Mouse (Mus musculus) liver, embryonic 13.5 days (tissue): Measurements from ENCODE around the gene Rsrc2. TPM values are rescaled to one million over a fixed set of nuclear protein-coding genes. Genes with fewer than 3 reads are reported as not detected.
"Not testable (repeated sequence)": the region's sequence is repeated elsewhere in the genome, so short reads cannot be mapped to it uniquely, and the experiment has no call there.

Source experiments
- ATAC-seq: fragments of 200-750 bp; cut with Nextera tagmentation; 2 replicates; pipeline ENCODE4 v1.8.0; 2017; ENCODE audit warnings: low read depth, mild to moderate bottlenecking, moderate number of reproducible peaks, moderate library complexity
- DNase-seq: peaks from one replicate; pipeline ENCODE4 v3.0.0; 2022
- H3K27ac ChIP-seq: fragments of 300-500 bp; sonication (generic); 2 replicates; pipeline ENCODE4 v1.5.1; 2015; ENCODE audit warnings: moderate library complexity, mild to moderate bottlenecking, inconsistent platforms
- H3K27me3 ChIP-seq: fragments of 300-500 bp; sonication (generic); 2 replicates; pipeline ENCODE4 v1.6.1; 2015; ENCODE audit warnings: mild to moderate bottlenecking, inconsistent platforms
- H3K36me3 ChIP-seq: fragments of 300-500 bp; sonication (generic); 2 replicates; pipeline ENCODE4 v1.6.1; 2015; ENCODE audit warnings: mild to moderate bottlenecking, inconsistent platforms
- H3K4me1 ChIP-seq: fragments of 300-500 bp; sonication (generic); replicated peaks from 2 replicates; pipeline ENCODE4 v1.6.1; 2015; ENCODE audit warnings: inconsistent platforms
- H3K4me2 ChIP-seq: fragments of 300-500 bp; sonication (generic); 2 replicates; pipeline ENCODE4 v1.6.1; 2015; ENCODE audit warnings: inconsistent platforms, mild to moderate bottlenecking, moderate library complexity
- H3K4me3 ChIP-seq: fragments of 300-500 bp; sonication (generic); replicated peaks from 2 replicates; pipeline ENCODE4 v1.5.1; 2015; ENCODE audit warnings: mild to moderate bottlenecking, inconsistent platforms
- H3K9ac ChIP-seq: fragments of 300-500 bp; sonication (generic); 2 replicates; pipeline ENCODE4 v1.6.1; 2015; ENCODE audit warnings: mild to moderate bottlenecking, inconsistent platforms
- H3K9me3 ChIP-seq: fragments of 300-500 bp; sonication (generic); replicated peaks from 2 replicates; pipeline ENCODE4 v1.6.1; 2016; ENCODE audit warnings: inconsistent platforms
- WGBS: fragments of 180-500 bp; shearing (Covaris S2); methylation state at CpG from one replicate; pipeline ENCODE4 v1.1.7; 2015; ENCODE audit not compliant: insufficient replicate concordance; 5-methylcytosine and 5-hydroxymethylcytosine counted together
- polyA plus RNA-seq: library from polyadenylated mRNA; unstranded; fragments of >200 nt; fragmentation: Nextera tagmentation; extraction: Ambion mirVana; gene quantifications from 2 replicates; pipeline ENCODE4 v1.2.1, GENCODE M21; 2015

The Rsrc2 gene
- 56.2 and 67.0 TPM in 2 replicates for polyA plus RNA-seq

- under 1% methylated on average over 63 of the region's 63 CpGs for WGBS
- ATAC-seq (peak; percentile 88), DNase-seq (peak; percentile 99)
- Histone ChIP-seq H3K9ac (peak within 1 kb of the TSS; percentile 86), H3K4me1 (peaks cover 52% of the 10 kb centered on the region), H3K4me2 (peak within 1 kb of the TSS; percentile 78), H3K27ac (peak within 1 kb of the TSS; percentile 97), H3K36me3 (peaks cover 44% of the 10 kb centered on the region), H3K4me3 (peak within 1 kb of the TSS; percentile 84), H3K27me3 (no peaks in the 10 kb centered on the region), H3K9me3 (no peaks in the 10 kb centered on the region)
Measured at GRCm38 (mm10) chr5:123749065-123750064, at the start of gene Rsrc2, which contains the start of gene Kntc1. Gene Rsrc2 (minus strand): TSS chr5:123749414. Gene Kntc1 (plus strand): TSS chr5:123749716.

- 85% methylated on average over 2 of the region's 2 CpGs for WGBS
- Histone ChIP-seq H3K4me1 (no peaks in the 10 kb centered on the region), H3K9ac (no peak overlapping the region), H3K36me3 (peaks cover 94% of the 10 kb centered on the region), H3K27ac (no peak overlapping the region), H3K4me3 (no peak overlapping the region), H3K27me3 (no peaks in the 10 kb centered on the region), H3K9me3 (no peaks in the 10 kb centered on the region), H3K4me2 (no peak overlapping the region)
- no peak for DNase-seq
- no peak for ATAC-seq
Measured at GRCm38 (mm10) chr5:123793081-123793480, 43.9 kb upstream of the Rsrc2 start.

DNA sequence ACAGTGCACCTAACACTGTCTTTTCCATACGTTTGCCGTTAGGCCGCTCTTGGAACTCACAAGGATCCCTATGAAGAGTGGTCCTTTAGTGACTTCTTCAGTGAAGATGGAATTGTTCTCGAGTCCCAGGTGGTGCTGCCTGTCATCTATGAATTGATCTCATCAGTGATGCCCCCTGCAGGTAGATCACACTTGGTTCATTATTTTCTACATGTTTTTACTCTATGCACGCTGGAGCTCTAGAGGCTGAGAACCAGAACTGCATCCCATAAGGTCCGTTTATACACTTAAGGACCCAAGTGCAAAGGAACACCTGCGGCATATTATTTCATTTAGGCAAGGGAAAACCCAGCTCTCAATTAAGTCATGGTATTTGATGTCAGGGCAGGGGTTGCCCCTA is 39.8 kb upstream of the Rsrc2 start:
- ATAC-seq = no peak
- Histone ChIP-seq H3K27me3 (no peaks in the 10 kb centered on the region), H3K4me3 (no peak overlapping the region), H3K36me3 (peaks cover 97% of the 10 kb centered on the region), H3K4me1 (no peaks in the 10 kb centered on the region), H3K9me3 (no peaks in the 10 kb centered on the region), H3K4me2 (no peak overlapping the region), H3K27ac (no peak overlapping the region), H3K9ac (no peak overlapping the region)
- no peak for DNase-seq
- 88% methylated on average over 7 of the region's 7 CpGs for WGBS

DNA sequence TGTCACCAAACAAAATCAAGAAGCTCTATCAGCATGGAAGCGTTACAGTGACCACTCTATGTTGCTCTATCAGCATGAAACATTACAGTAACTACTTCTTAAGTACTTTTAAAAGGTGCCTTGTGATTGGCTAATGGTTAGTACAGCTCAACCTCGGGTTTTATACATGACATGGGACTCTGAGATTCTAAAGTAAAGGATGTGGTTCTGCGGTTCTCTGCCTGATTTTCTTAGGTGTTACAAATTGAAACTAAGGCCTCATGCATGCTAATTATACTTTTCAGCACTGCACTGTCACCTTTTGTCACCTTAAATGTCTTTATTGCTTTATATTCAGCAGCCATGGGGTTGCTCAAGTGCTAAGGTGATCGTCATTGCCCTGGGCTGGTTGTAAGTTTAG is 32.6 kb upstream of the Rsrc2 start:
- H3K9ac ChIP-seq = no peak overlapping the region
- ATAC-seq = no peak
- H3K27ac ChIP-seq = no peak overlapping the region
- no peak for DNase-seq
- no peaks in the 10 kb centered on the region for H3K9me3 ChIP-seq
- WGBS = 88% methylated on average over 4 of the region's 4 CpGs
- peaks cover 99% of the 10 kb centered on the region for H3K36me3 ChIP-seq
- no peaks in the 10 kb centered on the region for H3K4me1 ChIP-seq
- H3K4me3 ChIP-seq = no peak overlapping the region
- no peak overlapping the region for H3K4me2 ChIP-seq
- H3K27me3 ChIP-seq = no peaks in the 10 kb centered on the region

- WGBS = 87% methylated on average over 8 of the region's 8 CpGs
- Histone ChIP-seq H3K4me2 (no peak overlapping the region), H3K4me1 (no peaks in the 10 kb centered on the region), H3K9me3 (no peaks in the 10 kb centered on the region), H3K4me3 (no peak overlapping the region), H3K9ac (no peak overlapping the region), H3K27me3 (no peaks in the 10 kb centered on the region), H3K27ac (no peak overlapping the region), H3K36me3 (peaks cover 99% of the 10 kb centered on the region)
- ATAC-seq = no peak
- DNase-seq = no peak
Measured at GRCm38 (mm10) chr5:123780716-123781115, 31.5 kb upstream of the Rsrc2 start.

- no peaks in the 10 kb centered on the region for H3K27me3 ChIP-seq
- no peak overlapping the region for H3K9ac ChIP-seq
- H3K4me3 ChIP-seq = no peak overlapping the region
- H3K4me2 ChIP-seq = no peak overlapping the region
- no peak overlapping the region for H3K27ac ChIP-seq
- DNase-seq (no peak), ATAC-seq (no peak)
- peaks cover 93% of the 10 kb centered on the region for H3K36me3 ChIP-seq
- no peaks in the 10 kb centered on the region for H3K4me1 ChIP-seq
- WGBS = 85% methylated on average over 9 of the region's 9 CpGs
- H3K9me3 ChIP-seq = no peaks in the 10 kb centered on the region
Measured at GRCm38 (mm10) chr5:123773441-123773840, 24.2 kb upstream of the Rsrc2 start.

DNA sequence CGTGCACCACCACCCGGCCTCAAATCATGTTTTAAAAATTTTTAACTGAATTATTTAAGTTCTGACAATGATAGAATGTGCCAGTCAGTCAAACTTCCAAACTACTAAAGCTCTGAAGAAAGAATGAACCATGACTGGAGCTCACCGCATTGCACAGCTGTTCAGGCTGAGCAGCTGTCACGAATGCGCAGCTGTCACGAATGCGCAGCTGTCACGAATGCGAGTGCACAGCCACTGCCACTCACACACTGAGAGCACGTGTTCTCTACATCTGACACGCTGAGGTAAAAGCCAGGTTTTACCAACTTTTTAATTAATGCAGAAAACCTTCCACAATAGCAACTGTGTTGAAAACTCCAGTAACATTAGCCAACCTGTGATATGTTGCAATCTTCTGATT is 17.2 kb upstream of the Rsrc2 start:
- not testable (repeated sequence) for H3K27me3 ChIP-seq, H3K4me1 ChIP-seq, H3K27ac ChIP-seq, H3K4me2 ChIP-seq, ATAC-seq, DNase-seq, H3K4me3 ChIP-seq, H3K9ac ChIP-seq, H3K9me3 ChIP-seq
- 92% methylated on average over 11 of the region's 11 CpGs for WGBS
- H3K36me3 ChIP-seq = peaks cover 91% of the 10 kb centered on the region

GRCm38 (mm10) chr5:123765506-123765905 is 16.3 kb upstream of the Rsrc2 start:
- ATAC-seq = no peak
- Histone ChIP-seq H3K9ac (no peak overlapping the region), H3K4me3 (no peak overlapping the region), H3K36me3 (peaks cover 89% of the 10 kb centered on the region), H3K9me3 (no peaks in the 10 kb centered on the region), H3K27ac (no peak overlapping the region), H3K4me1 (no peaks in the 10 kb centered on the region), H3K4me2 (no peak overlapping the region), H3K27me3 (no peaks in the 10 kb centered on the region)
- WGBS = 85% methylated on average over 11 of the region's 11 CpGs
- DNase-seq = no peak

DNA sequence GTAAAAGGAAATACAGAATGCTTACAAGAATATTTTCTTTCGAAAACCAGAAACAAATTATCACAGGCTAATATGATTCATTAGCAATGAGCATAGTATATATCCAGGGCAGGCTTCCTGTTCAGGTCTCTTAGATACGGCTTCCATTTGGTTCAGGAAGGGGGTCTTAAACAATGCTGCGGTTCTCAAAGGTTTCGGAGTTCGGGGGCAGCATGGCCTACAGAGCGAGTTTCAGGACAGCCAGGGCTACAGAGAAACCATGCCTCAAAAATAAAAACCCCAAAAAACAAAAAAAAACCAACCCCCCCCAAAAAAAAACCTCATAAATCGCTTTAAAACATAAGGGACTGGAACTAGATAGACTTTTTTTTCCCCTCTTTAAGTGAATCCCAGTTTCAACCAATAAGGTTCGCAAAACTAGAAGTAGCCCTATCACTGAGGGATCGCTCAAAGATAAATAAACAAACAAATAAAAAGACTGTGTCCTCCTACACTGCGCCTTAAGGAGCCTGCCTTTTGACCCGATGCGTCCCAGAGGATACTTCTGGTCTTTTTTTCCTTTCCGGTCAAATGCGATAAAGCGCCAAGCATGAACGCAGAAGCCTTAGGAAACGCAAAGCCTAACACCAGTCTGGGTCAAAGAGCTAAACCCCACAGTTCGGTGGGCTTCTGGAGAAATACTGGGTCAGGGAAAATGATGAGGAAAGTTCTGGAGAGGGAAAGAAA is 712 bp downstream of the Rsrc2 start:
- H3K36me3 ChIP-seq = peaks cover 45% of the 10 kb centered on the region
- H3K4me3 ChIP-seq = peak overlapping the region; percentile 84
- peaks cover 52% of the 10 kb centered on the region for H3K4me1 ChIP-seq
- no peaks in the 10 kb centered on the region for H3K27me3 ChIP-seq
- H3K9ac ChIP-seq = peak overlapping the region; percentile 86
- WGBS = under 1% methylated on average over 18 of the region's 18 CpGs
- DNase-seq (no peak), ATAC-seq (peak; percentile 5)
- H3K9me3 ChIP-seq = no peaks in the 10 kb centered on the region
- peak overlapping the region; percentile 97 for H3K27ac ChIP-seq
- peak overlapping the region; percentile 72 for H3K4me2 ChIP-seq

- H3K9ac ChIP-seq = peak overlapping the region; percentile 86
- peak overlapping the region; percentile 72 for H3K4me2 ChIP-seq
- no peak for ATAC-seq
- H3K4me3 ChIP-seq = peak overlapping the region; percentile 84
- H3K9me3 ChIP-seq = no peaks in the 10 kb centered on the region
- peak overlapping the region; percentile 40; the same call in 1 of the 2 replicates for H3K27ac ChIP-seq
- WGBS = 25% methylated on average over 7 of the region's 7 CpGs
- H3K36me3 ChIP-seq = peaks cover 46% of the 10 kb centered on the region
- H3K27me3 ChIP-seq = no peaks in the 10 kb centered on the region
- no peak for DNase-seq
- H3K4me1 ChIP-seq = peaks cover 49% of the 10 kb centered on the region
Measured at GRCm38 (mm10) chr5:123747604-123748003, 1.6 kb downstream of the Rsrc2 start.

- Histone ChIP-seq H3K9ac (peak overlapping the region; percentile 86), H3K36me3 (peaks cover 44% of the 10 kb centered on the region), H3K27me3 (no peaks in the 10 kb centered on the region), H3K4me3 (peak overlapping the region; percentile 84), H3K4me2 (peak overlapping the region; percentile 72), H3K4me1 (peaks cover 36% of the 10 kb centered on the region), H3K9me3 (no peaks in the 10 kb centered on the region), H3K27ac (peak overlapping the region; percentile 19; the same call in 1 of the 2 replicates)
- ATAC-seq = no peak
- DNase-seq = no peak
Measured at GRCm38 (mm10) chr5:123746253-123746652, 3.0 kb downstream of the Rsrc2 start.
